Mouse (Mus musculus) heart, adult 11 months (tissue): ENCODE measurements around the gene Hecw2.

ENCODE experiments used
- DNase-seq: peaks from one replicate; pipeline ENCODE4 v3.0.0; 2022

The Hecw2 gene

GRCm38 (mm10) chr1:54194954-54195305 lies at the start of gene Hecw2:
Gene Hecw2, minus strand, starts transcription at chr1:54195168.
- DNase-seq = peak; percentile 92

- DNase-seq = no peak
Measured at GRCm38 (mm10) chr1:54242722-54243121, 47.8 kb upstream of the Hecw2 start.

- no peak for DNase-seq
Measured at GRCm38 (mm10) chr1:54220273-54220672, 25.3 kb upstream of the Hecw2 start.

- DNase-seq = peak; percentile 94
Measured at GRCm38 (mm10) chr1:54194183-54194953, 600 bp downstream of the Hecw2 start.

- peak; percentile 53 for DNase-seq
Measured at GRCm38 (mm10) chr1:54193191-54193770, 1.7 kb downstream of the Hecw2 start.

GRCm38 (mm10) chr1:54187579-54187978 lies 7.4 kb downstream of the Hecw2 start:
- DNase-seq = peak; percentile 90

- peak; percentile 46 for DNase-seq
Measured at GRCm38 (mm10) chr1:54186347-54186746, 8.6 kb downstream of the Hecw2 start.

GRCm38 (mm10) chr1:54180663-54181062 lies 14.3 kb downstream of the Hecw2 start:
- DNase-seq = peak; percentile 9

- DNase-seq = peak; percentile 59
Measured at GRCm38 (mm10) chr1:54179179-54179578, 15.8 kb downstream of the Hecw2 start.

GRCm38 (mm10) chr1:54176592-54176991 lies 18.4 kb downstream of the Hecw2 start:
- no peak for DNase-seq

- no peak for DNase-seq
Measured at GRCm38 (mm10) chr1:54168014-54168413, 27.0 kb downstream of the Hecw2 start.

GRCm38 (mm10) chr1:54159531-54159930 lies 35.4 kb downstream of the Hecw2 start:
- DNase-seq = peak; percentile 40

GRCm38 (mm10) chr1:54153216-54153786 lies 41.7 kb downstream of the Hecw2 start:
- DNase-seq = peak; percentile 16

- peak; percentile 22 for DNase-seq
Measured at GRCm38 (mm10) chr1:54145106-54145505, 49.9 kb downstream of the Hecw2 start.

- peak; percentile 37 for DNase-seq
Measured at GRCm38 (mm10) chr1:54133802-54134436, 61.0 kb downstream of the Hecw2 start.

GRCm38 (mm10) chr1:54128714-54129431 lies 66.1 kb downstream of the Hecw2 start:
- DNase-seq = peak; percentile 54

GRCm38 (mm10) chr1:54126991-54127742 lies 67.8 kb downstream of the Hecw2 start:
- DNase-seq = peak; percentile 48

GRCm38 (mm10) chr1:54122551-54122950 lies 72.4 kb downstream of the Hecw2 start:
- peak; percentile 35 for DNase-seq

GRCm38 (mm10) chr1:54121071-54121730 lies 73.8 kb downstream of the Hecw2 start:
- peak; percentile 66 for DNase-seq

GRCm38 (mm10) chr1:54119638-54120320 lies 75.2 kb downstream of the Hecw2 start:
- DNase-seq = peak; percentile 44
